Mouse (Mus musculus) adrenal gland, adult 2 months (tissue): ENCODE measurements at regions not wholly inside any gene's neighbourhood (a gene's known extent, or its start where the extent isn't known, plus 50 kb on each side); places are given as distances from the start of the nearest gene placed in this dataset.

Experiments used
- DNase-seq: peaks from one replicate; pipeline ENCODE4 v3.0.0; 2021
- microRNA-seq, 2 experiments: library from miRNA; unstranded; fragments of <30 nt; microRNA quantifications; one replicate each; pipeline ENCODE4 v1.2.0; 2021

- no peak for DNase-seq
These were observed 138.2 kb upstream of the Mocs2 start for GRCm38 (mm10) chr13:114679703-114680378.

- DNase-seq, result peak; percentile 5
These were observed 137.7 kb upstream of the Mocs2 start for GRCm38 (mm10) chr13:114680379-114680733.

DNA sequence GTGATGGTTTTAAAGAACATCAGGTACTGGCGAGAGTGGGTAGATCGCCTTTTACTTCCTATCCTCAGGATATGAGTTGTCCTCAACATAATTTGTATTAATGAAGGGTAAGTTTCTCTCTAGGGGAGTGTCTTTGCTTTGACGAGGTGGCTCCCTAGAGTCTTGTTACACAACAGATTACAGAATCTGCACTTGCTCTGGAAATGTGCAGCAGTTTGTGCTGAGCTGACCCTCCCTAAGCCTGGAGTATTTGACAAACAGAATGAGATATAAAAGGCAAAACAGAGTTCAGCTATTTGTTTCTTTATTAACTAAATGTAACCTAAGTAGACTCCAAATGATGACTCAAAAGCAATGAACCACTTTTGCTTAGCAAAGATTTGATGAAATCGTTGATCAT lies 136.8 kb upstream of the Mocs2 start:
- peak; percentile 7 for DNase-seq

DNA sequence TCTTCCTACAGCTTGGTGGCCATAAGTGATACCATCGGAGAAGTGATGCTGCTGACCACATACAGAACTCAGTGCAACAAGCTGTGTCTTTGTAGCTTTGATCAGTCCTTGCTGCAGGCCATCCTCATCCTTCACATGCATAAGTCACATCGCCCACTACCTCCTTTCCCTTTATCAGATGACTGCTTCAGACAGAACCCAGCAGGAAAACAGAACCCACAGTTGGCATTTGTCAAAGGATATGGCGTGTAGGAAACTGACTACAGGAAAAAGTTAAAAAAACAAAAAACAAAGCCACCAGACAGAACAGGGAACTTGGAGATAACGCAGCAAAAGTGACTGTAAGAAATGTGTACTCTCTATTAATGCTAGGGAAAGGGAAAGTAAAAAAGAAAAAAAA lies 136.1 kb upstream of the Mocs2 start:
- DNase-seq, result no peak

DNA sequence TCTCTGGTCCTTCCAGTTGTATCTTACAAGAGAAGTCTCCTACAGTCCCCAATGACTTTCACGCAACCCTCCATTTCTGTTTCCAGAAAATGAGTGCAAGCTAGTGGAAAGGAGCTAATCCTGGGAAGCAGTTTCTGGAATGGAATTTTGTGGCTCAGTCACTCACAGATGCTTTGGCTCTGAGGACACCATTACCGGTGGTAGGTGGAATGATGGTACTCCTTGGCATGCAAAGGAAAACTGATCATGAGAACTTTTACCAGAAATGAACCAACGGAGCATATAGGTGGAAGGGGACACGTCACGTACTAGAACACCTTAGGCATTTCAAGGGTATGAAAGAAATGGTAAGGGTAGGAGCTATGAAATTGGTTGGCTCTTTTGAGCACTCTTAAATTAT lies 135.1 kb upstream of the Mocs2 start:
- no peak for DNase-seq

- no peak for DNase-seq
These were observed 133.7 kb upstream of the Mocs2 start for GRCm38 (mm10) chr13:114684298-114684697.

DNA sequence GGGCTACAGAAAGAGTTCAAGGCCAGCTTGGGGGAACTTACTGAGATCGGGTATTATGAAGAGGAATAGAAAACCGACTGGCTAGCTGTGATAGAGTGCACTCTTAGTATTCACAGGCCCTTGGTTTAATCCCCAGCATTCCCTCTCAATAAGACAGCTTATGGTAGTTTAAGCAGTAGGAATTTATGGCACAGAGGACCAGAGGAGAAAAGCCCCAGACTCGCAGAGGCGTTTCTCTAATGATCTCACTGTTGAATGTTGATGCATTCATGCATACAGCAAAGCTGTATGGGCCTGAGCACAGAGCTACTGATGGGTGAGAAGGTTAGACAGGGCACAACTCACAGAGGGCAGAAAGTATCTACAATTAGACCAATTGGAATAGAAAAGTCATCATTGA lies 132.7 kb upstream of the Mocs2 start:
- DNase-seq, result no peak

- no peak for DNase-seq
These were observed 105.4 kb upstream of the Mocs2 start for GRCm38 (mm10) chr13:114712601-114713000.

GRCm38 (mm10) chr13:114719771-114720170 lies 98.3 kb upstream of the Mocs2 start:
- no peak for DNase-seq

DNA sequence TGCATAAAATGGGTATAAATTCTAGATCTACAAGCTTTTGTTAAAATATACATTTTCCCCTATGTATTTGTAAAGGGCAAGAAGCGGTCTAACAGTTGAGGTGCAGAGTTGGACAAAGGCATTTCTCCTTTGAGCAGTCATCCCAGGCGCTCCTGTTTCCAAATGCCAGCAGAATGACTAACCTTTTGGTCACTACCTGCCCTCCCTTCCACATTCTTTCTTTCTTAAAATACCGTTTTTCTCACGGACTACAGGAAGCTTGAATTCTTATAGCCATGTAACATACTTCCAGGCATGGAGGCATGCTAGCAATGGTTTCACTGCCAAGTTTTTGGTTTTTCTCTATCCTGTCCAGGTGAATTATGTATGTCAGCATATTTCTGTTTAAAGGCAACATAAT lies 91.2 kb upstream of the Mocs2 start:
- DNase-seq, result no peak

GRCm38 (mm10) chr13:114735066-114735465 lies 83.0 kb upstream of the Mocs2 start:
- DNase-seq, result peak; percentile 56

- peak; percentile 27 for DNase-seq
These were observed 82.0 kb upstream of the Mocs2 start for GRCm38 (mm10) chr13:114736066-114736465.

DNA sequence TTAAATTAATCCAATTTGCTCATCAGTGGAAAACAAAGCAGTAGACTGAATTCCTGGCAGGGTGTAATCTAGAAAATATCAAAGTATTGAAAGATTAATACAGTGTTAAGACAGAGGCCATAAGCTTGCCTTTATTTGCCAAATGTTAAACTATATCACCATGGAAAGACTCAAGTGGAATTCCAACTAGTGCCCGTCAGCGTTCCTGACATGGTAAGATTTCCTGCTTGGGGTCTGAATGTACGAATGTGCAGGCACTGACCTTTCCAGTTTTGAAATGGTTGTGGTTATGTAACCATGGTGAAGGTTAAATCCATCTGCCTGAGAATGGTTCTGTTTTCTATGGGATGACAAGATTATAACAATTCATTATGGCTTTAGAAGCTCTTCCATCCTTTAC lies 75.5 kb upstream of the Mocs2 start:
- peak; percentile 42 for DNase-seq

DNA sequence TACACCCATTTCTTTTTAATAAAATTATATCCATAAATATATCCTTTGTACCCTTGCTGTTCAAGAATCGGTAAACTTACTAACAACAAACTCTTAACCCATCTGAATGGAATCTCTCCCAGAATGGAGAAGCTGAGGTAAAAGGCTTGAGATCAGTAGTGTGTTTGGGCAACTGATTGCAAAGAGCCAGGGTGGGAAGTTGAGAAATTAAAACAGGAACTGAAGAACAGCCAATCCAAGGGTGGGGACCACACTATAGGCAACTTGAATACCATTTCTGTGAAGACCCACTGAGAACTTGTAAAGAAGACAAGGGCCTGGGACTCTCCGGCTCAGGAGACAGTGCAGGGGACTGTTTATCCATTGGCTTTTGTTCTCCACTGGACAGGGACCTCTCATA lies 72.2 kb upstream of the Mocs2 start:
- no peak for DNase-seq

- DNase-seq, result peak; percentile 50
These were observed 60.6 kb upstream of the Mocs2 start for GRCm38 (mm10) chr13:114757459-114757858.

GRCm38 (mm10) chr13:114759886-114760285 lies 58.1 kb upstream of the Mocs2 start:
- DNase-seq, result no peak

DNA sequence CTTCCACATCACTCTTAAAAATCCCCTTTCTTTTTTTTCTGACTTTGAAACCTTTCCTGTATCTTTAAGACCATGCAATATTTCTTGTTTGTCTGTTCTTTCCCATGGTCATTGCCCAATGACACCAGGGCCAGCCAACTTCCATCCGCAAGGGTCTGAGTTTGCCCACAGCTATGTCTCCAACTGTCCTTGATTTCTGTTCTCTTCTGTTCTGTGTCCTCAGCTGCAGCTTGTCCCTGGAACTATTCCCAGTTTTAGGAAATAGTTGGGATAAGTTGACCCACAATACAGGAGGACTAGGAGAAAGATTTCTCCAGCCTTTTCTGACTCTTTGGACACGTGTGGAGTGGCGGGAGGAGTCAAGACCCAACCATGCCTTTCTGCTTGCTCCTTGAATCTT lies 57.1 kb upstream of the Mocs2 start:
- DNase-seq, result peak; percentile 68

Small RNA genes in the stretch of these regions (microRNA-seq; reads per million reads assigned to microRNA genes)
- gene Gm25950, result 0 reads per million in 2 experiments
